Mouse (Mus musculus) heart, adult 2 months (tissue): ENCODE measurements at regions not wholly inside any gene's neighbourhood (a gene's known extent, or its start where the extent isn't known, plus 50 kb on each side); places are given as distances from the start of the nearest gene placed in this dataset.

Experiments
- DNase-seq, 2 experiments: peaks; one replicate each; pipeline ENCODE4 v3.0.0; 2021
- H3K27ac ChIP-seq: fragments of 200-600 bp; 2 replicates; pipeline ENCODE4 v1.8.1; 2022
- H3K27me3 ChIP-seq: fragments of 200-500 bp; 2 replicates; pipeline ENCODE4 v1.6.1; 2012; ENCODE audit warnings: mild to moderate bottlenecking, low read length, inconsistent platforms, mixed read lengths; ENCODE audit not compliant: control insufficient read depth, insufficient read depth
- H3K36me3 ChIP-seq: fragments of 200-500 bp; 2 replicates; pipeline ENCODE4 v1.6.1; 2012; ENCODE audit warnings: low read length, inconsistent platforms; ENCODE audit not compliant: control insufficient read depth, insufficient read depth
- H3K4me1 ChIP-seq: fragments of 200-500 bp; 2 replicates; pipeline ENCODE4 v1.6.1; 2011; ENCODE audit warnings: low read length; ENCODE audit not compliant: control insufficient read depth, insufficient read depth
- H3K4me3 ChIP-seq: fragments of 200-600 bp; 2 replicates; pipeline ENCODE4 v1.8.1; 2022
- H3K79me2 ChIP-seq: fragments of 200-500 bp; replicated peaks from 2 replicates; pipeline ENCODE4 v1.6.1; 2012; ENCODE audit warnings: mild to moderate bottlenecking, inconsistent platforms, low read length, moderate library complexity, mixed read lengths; ENCODE audit not compliant: control insufficient read depth, insufficient read depth
- H3K9ac ChIP-seq: fragments of 200-500 bp; 2 replicates; pipeline ENCODE4 v1.6.1; 2012; ENCODE audit warnings: low read depth, mild to moderate bottlenecking, control low read depth, inconsistent platforms, low read length, mixed read lengths
- CTCF ChIP-seq: fragments of 200-600 bp; IDR thresholded peaks from 2 replicates; pipeline ENCODE4 v1.8.1; 2022; ENCODE audit warnings: antibody characterized with exemption, mild to moderate bottlenecking, moderate library complexity
- EP300 ChIP-seq: fragments of 200-500 bp; IDR thresholded peaks from 2 replicates; pipeline ENCODE4 v1.6.1; 2011; ENCODE audit warnings: low read depth, low read length, control low read depth; ENCODE audit not compliant: insufficient read depth
- POLR2A ChIP-seq: fragments of 200-500 bp; IDR thresholded peaks from 2 replicates; pipeline ENCODE4 v1.6.1; 2011; ENCODE audit warnings: mild to moderate bottlenecking, low read depth, low read length, control low read depth; ENCODE audit not compliant: insufficient read depth
- WGBS: fragments of 180-500 bp; shearing (Covaris S2); methylation state at CpG from one replicate; pipeline ENCODE4 v1.1.7; 2018; 5-methylcytosine and 5-hydroxymethylcytosine counted together
- intact Hi-C: fragments of 180-260 bp; cut with DNase I; formaldehyde crosslinking; loops from one replicate; pipeline ENCODE4 v1.15.1; 2025

- Histone ChIP-seq H3K79me2 (no peaks in the 10 kb centered on the region), H3K4me1 (no peaks in the 10 kb centered on the region), H3K27me3 (no peaks in the 10 kb centered on the region), H3K4me3 (no peak overlapping the region), H3K27ac (no peak overlapping the region), H3K36me3 (no peaks in the 10 kb centered on the region), H3K9ac (no peak overlapping the region)
- intact Hi-C loops, result no loop called here
- no peak for DNase-seq
- TF ChIP-seq CTCF (no peak), POLR2A (no peak)
Measured at GRCm38 (mm10) chr13:82930010-82930409, 573.8 kb upstream of the Mef2c start.

GRCm38 (mm10) chr13:82937856-82938255 is 566.0 kb upstream of the Mef2c start:
- TF ChIP-seq EP300 (no peak), CTCF (no peak), POLR2A (no peak)
- no peaks in the 10 kb centered on the region for H3K36me3 ChIP-seq
- H3K4me1 ChIP-seq, result no peaks in the 10 kb centered on the region
- intact Hi-C loops, result no loop called here
- DNase-seq, result no peak
- H3K27me3 ChIP-seq, result no peaks in the 10 kb centered on the region
- no peak overlapping the region for H3K9ac ChIP-seq
- no peak overlapping the region for H3K4me3 ChIP-seq
- 87% methylated on average over 3 of the region's 3 CpGs for WGBS
- H3K27ac ChIP-seq, result no peak overlapping the region
- H3K79me2 ChIP-seq, result no peaks in the 10 kb centered on the region

GRCm38 (mm10) chr13:82942691-82943341 is 561.0 kb upstream of the Mef2c start:
- Histone ChIP-seq H3K36me3 (no peaks in the 10 kb centered on the region), H3K9ac (peak overlapping the region; percentile 53; the same call in 1 of the 2 replicates), H3K79me2 (no peaks in the 10 kb centered on the region), H3K27me3 (no peaks in the 10 kb centered on the region), H3K4me3 (peak overlapping the region; percentile 33), H3K27ac (peak overlapping the region; percentile 54), H3K4me1 (no peaks in the 10 kb centered on the region)
- no peak for TF ChIP-seq POLR2A
- no peak for TF ChIP-seq EP300
- intact Hi-C loops, result loop anchor here (10.0 kb wide), 1 partner anchor 122 kb away; no protein-coding TSS in a partner anchor
- no peak for DNase-seq
- WGBS, result 29% methylated on average over 11 of the region's 11 CpGs

- H3K27me3 ChIP-seq, result no peaks in the 10 kb centered on the region
- WGBS, result 89% methylated on average over 5 of the region's 5 CpGs
- intact Hi-C loops, result loop anchor here (10.0 kb wide), 1 partner anchor 118 kb away; no protein-coding TSS in a partner anchor
- no peak overlapping the region for H3K4me3 ChIP-seq
- H3K79me2 ChIP-seq, result no peaks in the 10 kb centered on the region
- H3K4me1 ChIP-seq, result no peaks in the 10 kb centered on the region
- H3K9ac ChIP-seq, result no peak overlapping the region
- no peaks in the 10 kb centered on the region for H3K36me3 ChIP-seq
- H3K27ac ChIP-seq, result no peak overlapping the region
- TF ChIP-seq POLR2A (no peak), EP300 (no peak), CTCF (no peak)
- DNase-seq, result no peak
Measured at GRCm38 (mm10) chr13:82946931-82947330, 556.9 kb upstream of the Mef2c start.

- intact Hi-C loops, result loop anchor here (10.0 kb wide), 1 partner anchor 115 kb away; no protein-coding TSS in a partner anchor
- H3K79me2 ChIP-seq, result no peaks in the 10 kb centered on the region
- H3K27ac ChIP-seq, result no peak overlapping the region
- no peaks in the 10 kb centered on the region for H3K27me3 ChIP-seq
- TF ChIP-seq EP300 (no peak), POLR2A (no peak), CTCF (no peak)
- H3K9ac ChIP-seq, result no peak overlapping the region
- 21% methylated on average over 6 of the region's 6 CpGs for WGBS
- no peaks in the 10 kb centered on the region for H3K36me3 ChIP-seq
- no peak for DNase-seq
- no peak overlapping the region for H3K4me3 ChIP-seq
- no peaks in the 10 kb centered on the region for H3K4me1 ChIP-seq
Measured at GRCm38 (mm10) chr13:82949541-82949940, 554.3 kb upstream of the Mef2c start.

GRCm38 (mm10) chr13:82962333-82962732 is 541.5 kb upstream of the Mef2c start:
- intact Hi-C loops, result no loop called here
- Histone ChIP-seq H3K9ac (no peak overlapping the region), H3K4me1 (no peaks in the 10 kb centered on the region), H3K4me3 (no peak overlapping the region), H3K27me3 (no peaks in the 10 kb centered on the region), H3K79me2 (no peaks in the 10 kb centered on the region), H3K36me3 (no peaks in the 10 kb centered on the region), H3K27ac (no peak overlapping the region)
- no peak for DNase-seq
- 65% methylated on average over 3 of the region's 3 CpGs for WGBS
- TF ChIP-seq EP300 (no peak), CTCF (no peak)
